Mouse (Mus musculus) liver, postnatal 0 days (tissue): ENCODE data around the gene Tmem269. TPM values are rescaled to one million over a fixed set of nuclear protein-coding genes. Genes with fewer than 3 reads are reported as not detected.

Experiments used
- ATAC-seq: fragments of 200-750 bp; cut with Nextera tagmentation; 2 replicates; pipeline ENCODE4 v1.8.0; 2017; ENCODE audit warnings: mild to moderate bottlenecking, moderate library complexity
- DNase-seq: peaks from one replicate; pipeline ENCODE4 v3.0.0-alpha.2; 2016
- H3K27ac ChIP-seq: fragments of 300-500 bp; sonication (generic); 2 replicates; pipeline ENCODE4 v1.5.1; 2014; ENCODE audit warnings: antibody characterized with exemption, moderate library complexity, mild to moderate bottlenecking, low read depth
- H3K27me3 ChIP-seq: fragments of 300-500 bp; sonication (generic); 2 replicates; pipeline ENCODE4 v1.6.1; 2014; ENCODE audit warnings: low read length, control low read depth, mixed read lengths; ENCODE audit not compliant: insufficient read depth
- H3K36me3 ChIP-seq: fragments of 300-500 bp; sonication (generic); replicated peaks from 2 replicates; pipeline ENCODE4 v1.6.1; 2014; ENCODE audit warnings: mild to moderate bottlenecking, control low read depth, low read length, moderate library complexity, mixed read lengths; ENCODE audit not compliant: insufficient read depth
- H3K4me1 ChIP-seq: fragments of 300-500 bp; sonication (generic); 2 replicates; pipeline ENCODE4 v1.6.1; 2014; ENCODE audit warnings: antibody characterized with exemption, mild to moderate bottlenecking, control low read depth; ENCODE audit not compliant: insufficient read depth
- H3K4me2 ChIP-seq: fragments of 300-500 bp; sonication (generic); 2 replicates; pipeline ENCODE4 v1.6.1; 2014; ENCODE audit warnings: low read depth, mild to moderate bottlenecking, low read length, moderate library complexity, mixed read lengths
- H3K4me3 ChIP-seq: fragments of 300-500 bp; sonication (generic); 2 replicates; pipeline ENCODE4 v1.5.1; 2014; ENCODE audit warnings: low read depth, low read length
- H3K9ac ChIP-seq: fragments of 300-500 bp; sonication (generic); replicated peaks from 2 replicates; pipeline ENCODE4 v1.6.1; 2014; ENCODE audit warnings: mild to moderate bottlenecking, moderate library complexity
- H3K9me3 ChIP-seq: fragments of 300-500 bp; sonication (generic); 2 replicates; pipeline ENCODE4 v1.6.1; 2016; ENCODE audit warnings: mild to moderate bottlenecking, control low read depth, low read length, mixed read lengths
- CTCF ChIP-seq: sonication (generic); IDR thresholded peaks from 2 replicates; pipeline ENCODE4 v1.5.1; 2016; ENCODE audit warnings: antibody characterized with exemption, low read depth
- EP300 ChIP-seq: IDR thresholded peaks from 2 replicates; pipeline ENCODE4 v1.6.1; 2016; ENCODE audit warnings: antibody characterized with exemption, low read depth, mild to moderate bottlenecking
- WGBS: fragments of 180-500 bp; shearing (Covaris S2); extraction: QIAGEN DNeasy Blood & Tissue Kit; methylation state at CpG from one replicate; pipeline ENCODE4 v1.1.7; 2014; ENCODE audit not compliant: insufficient replicate concordance; 5-methylcytosine and 5-hydroxymethylcytosine counted together
- polyA plus RNA-seq: library from polyadenylated mRNA; unstranded; fragments of >200 nt; fragmentation: Nextera tagmentation; extraction: Ambion mirVana; gene quantifications from 2 replicates; pipeline ENCODE4 v1.2.1, GENCODE M21; 2015

The Tmem269 gene
- polyA plus RNA-seq, 1 experiment from 2014 or later = not detected

- Histone ChIP-seq H3K27ac (no peak overlapping the region), H3K36me3 (peaks cover 7% of the 10 kb centered on the region), H3K27me3 (no peaks in the 10 kb centered on the region), H3K4me3 (no peak overlapping the region), H3K9me3 (no peaks in the 10 kb centered on the region), H3K4me1 (no peaks in the 10 kb centered on the region), H3K9ac (no peak overlapping the region), H3K4me2 (no peak overlapping the region)
- no peak for TF ChIP-seq EP300
- TF ChIP-seq CTCF = no peak
- DNase-seq (no peak), ATAC-seq (no peak)
- WGBS = 81% methylated on average over 14 of the region's 14 CpGs
Measured at GRCm38 (mm10) chr4:119246688-119247225, 28.7 kb upstream of the Tmem269 start.

- Histone ChIP-seq H3K9ac (no peak overlapping the region), H3K27me3 (no peaks in the 10 kb centered on the region), H3K4me3 (no peak overlapping the region), H3K9me3 (no peaks in the 10 kb centered on the region), H3K4me1 (no peaks in the 10 kb centered on the region), H3K27ac (no peak overlapping the region), H3K36me3 (peaks cover 7% of the 10 kb centered on the region), H3K4me2 (no peak overlapping the region)
- no peak for DNase-seq
- TF ChIP-seq EP300 = no peak
- TF ChIP-seq CTCF = no peak
- no peak for ATAC-seq
- WGBS = 85% methylated on average over 8 of the region's 9 CpGs
Measured at GRCm38 (mm10) chr4:119245961-119246360, 27.9 kb upstream of the Tmem269 start.

GRCm38 (mm10) chr4:119245556-119245955 is 27.5 kb upstream of the Tmem269 start:
- Histone ChIP-seq H3K27me3 (no peaks in the 10 kb centered on the region), H3K9me3 (no peaks in the 10 kb centered on the region), H3K4me1 (no peaks in the 10 kb centered on the region), H3K4me2 (no peak overlapping the region), H3K4me3 (no peak overlapping the region), H3K9ac (no peak overlapping the region), H3K27ac (no peak overlapping the region), H3K36me3 (peaks cover 7% of the 10 kb centered on the region)
- no peak for DNase-seq
- no peak for ATAC-seq
- WGBS = 78% methylated on average over 7 of the region's 7 CpGs
- TF ChIP-seq EP300 (no peak), CTCF (no peak)

- Histone ChIP-seq H3K9ac (no peak overlapping the region), H3K4me1 (no peaks in the 10 kb centered on the region), H3K27me3 (no peaks in the 10 kb centered on the region), H3K36me3 (peaks cover 7% of the 10 kb centered on the region), H3K4me2 (no peak overlapping the region), H3K9me3 (no peaks in the 10 kb centered on the region), H3K27ac (no peak overlapping the region), H3K4me3 (no peak overlapping the region)
- TF ChIP-seq CTCF = no peak
- no peak for TF ChIP-seq EP300
- DNase-seq (no peak), ATAC-seq (no peak)
- WGBS = 80% methylated on average over 22 of the region's 22 CpGs
Measured at GRCm38 (mm10) chr4:119244468-119245240, 26.6 kb upstream of the Tmem269 start.

GRCm38 (mm10) chr4:119242571-119242970 is 24.6 kb upstream of the Tmem269 start:
- H3K36me3 ChIP-seq = peaks cover 9% of the 10 kb centered on the region
- DNase-seq (no peak), ATAC-seq (peak; percentile 48; the same call in 1 of the 2 replicates)
- TF ChIP-seq EP300 (no peak), CTCF (no peak)
- H3K4me1 ChIP-seq = no peaks in the 10 kb centered on the region
- H3K9ac ChIP-seq = no peak overlapping the region
- H3K4me2 ChIP-seq = no peak overlapping the region
- peak overlapping the region; percentile 24; the same call in 1 of the 2 replicates for H3K27ac ChIP-seq
- no peak overlapping the region for H3K4me3 ChIP-seq
- no peaks in the 10 kb centered on the region for H3K27me3 ChIP-seq
- H3K9me3 ChIP-seq = no peaks in the 10 kb centered on the region
- WGBS = 76% methylated on average over 12 of the region's 12 CpGs

DNA sequence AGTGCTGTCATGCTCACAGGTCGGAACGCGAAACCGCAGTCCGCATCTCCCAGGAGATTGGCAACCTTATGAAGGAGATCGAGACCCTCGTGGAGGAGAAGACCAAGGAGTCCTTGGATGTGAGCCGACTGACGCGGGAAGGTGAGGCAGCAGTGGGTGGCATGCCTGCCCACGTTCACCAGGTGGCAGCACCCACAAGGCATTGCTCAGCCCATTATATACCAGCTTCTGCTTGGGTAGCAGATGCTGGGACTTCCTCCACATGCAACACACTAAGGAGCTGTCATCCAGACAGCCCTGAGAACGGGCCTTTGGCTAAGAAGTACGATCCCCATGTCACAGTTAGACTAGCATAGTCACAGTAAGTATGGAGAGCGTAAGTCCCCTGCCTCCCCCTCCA is 23.6 kb upstream of the Tmem269 start:
- ATAC-seq (no peak), DNase-seq (no peak)
- TF ChIP-seq CTCF (peak; percentile 61), EP300 (no peak)
- no peak overlapping the region for H3K4me2 ChIP-seq
- no peak overlapping the region for H3K4me3 ChIP-seq
- H3K36me3 ChIP-seq = peaks cover 8% of the 10 kb centered on the region
- no peaks in the 10 kb centered on the region for H3K9me3 ChIP-seq
- no peak overlapping the region for H3K27ac ChIP-seq
- no peaks in the 10 kb centered on the region for H3K27me3 ChIP-seq
- H3K4me1 ChIP-seq = no peaks in the 10 kb centered on the region
- no peak overlapping the region for H3K9ac ChIP-seq
- 84% methylated on average over 14 of the region's 14 CpGs for WGBS
